Mouse (Mus musculus): ENCODE data around the gene Slc7a14. TPM values are rescaled to one million over a fixed set of nuclear protein-coding genes. Genes with fewer than 3 reads are reported as not detected.

The Slc7a14 gene
- polyA plus RNA-seq, 1 experiment from 2014 or later, result 1.6 TPM

Other genes with a start within 250 kb of the Slc7a14 start
- 27.6 and 30.3 TPM in 2 replicates for gene Skil, start 215.3 kb downstream of the Slc7a14 start, polyA plus RNA-seq (2014; fragmentation: Nextera tagmentation; extraction: Ambion mirVana)
- 2.0 and 3.0 TPM in 2 replicates for gene Cldn11, start 160.5 kb downstream of the Slc7a14 start, polyA plus RNA-seq (2014; fragmentation: Nextera tagmentation; extraction: Ambion mirVana)

Data from stomach, embryonic 14.5 days (tissue).